Comparison of ENCODE assay signal across 16 mouse cellular contexts in genomic region chr4:122903709-122904108, GRCm38 (mm10). TPM values are rescaled to one million over a fixed set of nuclear protein-coding genes. Genes with fewer than 3 reads are reported as not detected.
"Had no signal": no experiment of that assay in that cellular context is flagged by ENCODE, and none has a peak within 500 bp of the region (broad histone marks: within the 10 kb centered on the region; RNA-seq: fewer than 3 reads in every experiment).

No protein-coding gene starts in this region.

- DNase-seq: kidney, postnatal 36 days; layer of hippocampus, adult 9-11 months; layer of hippocampus, postnatal 36 days; liver; liver, embryonic 13.5 days; liver, postnatal 0 days; retina, postnatal 1 day; right cerebral cortex, postnatal 4 days; thymus, postnatal 36 days had no signal

- H3K9ac ChIP-seq: limb, embryonic 12.5 days; liver, embryonic 13.5 days; liver, postnatal 0 days; lung, embryonic 15.5 days; midbrain, embryonic 15.5 days; neural tube, embryonic 13.5 days had no signal

- H3K27ac ChIP-seq: kidney, postnatal 0 days; limb, embryonic 12.5 days; liver, embryonic 13.5 days; lung, embryonic 15.5 days; midbrain, embryonic 10.5 days; midbrain, embryonic 15.5 days; neural tube, embryonic 13.5 days had no signal

- H3K4me1 ChIP-seq: limb, embryonic 12.5 days; liver, embryonic 13.5 days; lung, embryonic 15.5 days; neural tube, embryonic 13.5 days had no signal

- H3K27me3 ChIP-seq: limb, embryonic 12.5 days; liver, embryonic 13.5 days; lung, embryonic 15.5 days; midbrain, embryonic 15.5 days; neural tube, embryonic 13.5 days had no signal

- H3K36me3 ChIP-seq: limb, embryonic 12.5 days; liver, embryonic 13.5 days; lung, embryonic 15.5 days; midbrain, embryonic 10.5 days; midbrain, embryonic 15.5 days; neural tube, embryonic 13.5 days had no signal

- ATAC-seq: liver, postnatal 0 days; midbrain, embryonic 15.5 days had no signal

- H3K4me3 ChIP-seq: limb, embryonic 12.5 days; liver, embryonic 13.5 days; lung, embryonic 15.5 days; midbrain, embryonic 10.5 days; midbrain, embryonic 15.5 days; neural tube, embryonic 13.5 days had no signal

- H3K9me3 ChIP-seq: liver, embryonic 13.5 days; lung, embryonic 15.5 days; midbrain, embryonic 10.5 days; midbrain, embryonic 15.5 days had no signal

RNA-seq across cellular contexts. Expression of gene Mfsd2a, which starts 57.3 kb away (rescaled TPM):
- total RNA-seq: monocyte, adult 5-6 weeks had no signal
- polyA plus RNA-seq: liver, postnatal 0 days had no signal
